Mouse (Mus musculus): ENCODE data around the gene Bst2. TPM values are rescaled to one million over a fixed set of nuclear protein-coding genes. Genes with fewer than 3 reads are reported as not detected.
A peak's percentile ranks its signal among the peaks of the same experiment; 100 is the strongest.

The Bst2 gene
- polyA plus RNA-seq (2015; fragmentation: Nextera tagmentation; extraction: Ambion mirVana), result 85.5 and 91.5 TPM in 2 replicates

- Histone ChIP-seq H3K27me3 (replicated peaks; ENCODE audit: control insufficient read depth, insufficient read depth, low read length) (no peaks in the 10 kb centered on the region), H3K9me3 (ENCODE audit: control insufficient read depth) (no peaks in the 10 kb centered on the region), H3K9ac (ENCODE audit: low read depth, low read length) (peak within 1 kb of the TSS; percentile 67), H3K4me1 (replicated peaks; ENCODE audit: control insufficient read depth, insufficient read depth, low read length) (0 out of 2 replicates have a peak, but pooled peaks cover 3% of the 10 kb centered on the region), H3K36me3 (ENCODE audit: control insufficient read depth, insufficient read depth) (no peaks in the 10 kb centered on the region), H3K27ac (ENCODE audit: low read depth, low read length) (peak within 1 kb of the TSS; percentile 93), H3K4me2 (replicated peaks; ENCODE audit: low read depth) (peak within 1 kb of the TSS; percentile 77), H3K4me3 (ENCODE audit: low read depth, low read length) (peak within 1 kb of the TSS; percentile 58)
- peak; percentile 50 for TF ChIP-seq CTCF (IDR thresholded peaks at IDR 0.05; ENCODE audit: low read depth)
- ATAC-seq, result peak; percentile 83
- WGBS, result 3% methylated on average over 37 of the region's 37 CpGs
These were observed at the start of gene Bst2 for GRCm38 (mm10) chr8:71537028-71537867. Gene Bst2 (minus strand): TSS chr8:71537456.

GRCm38 (mm10) chr8:71586891-71587290, 49.6 kb upstream of the Bst2 start:
- no peak for ATAC-seq
- H3K9ac ChIP-seq (ENCODE audit: low read depth, low read length), result no peak overlapping the region
- H3K27ac ChIP-seq (ENCODE audit: low read depth, low read length), result no peak overlapping the region
- H3K4me2 ChIP-seq (replicated peaks; ENCODE audit: low read depth), result no peak overlapping the region
- 84% methylated on average over 2 of the region's 2 CpGs for WGBS
- no peaks in the 10 kb centered on the region for H3K4me1 ChIP-seq (replicated peaks; ENCODE audit: control insufficient read depth, insufficient read depth, low read length)
- no peaks in the 10 kb centered on the region for H3K27me3 ChIP-seq (replicated peaks; ENCODE audit: control insufficient read depth, insufficient read depth, low read length)
- H3K36me3 ChIP-seq (ENCODE audit: control insufficient read depth, insufficient read depth), result peaks cover 17% of the 10 kb centered on the region; the same call in 1 of the 2 replicates
- peak; percentile 80 for TF ChIP-seq CTCF (IDR thresholded peaks at IDR 0.05; ENCODE audit: low read depth)
- H3K9me3 ChIP-seq (ENCODE audit: control insufficient read depth), result no peaks in the 10 kb centered on the region
- no peak overlapping the region for H3K4me3 ChIP-seq (ENCODE audit: low read depth, low read length)

DNA sequence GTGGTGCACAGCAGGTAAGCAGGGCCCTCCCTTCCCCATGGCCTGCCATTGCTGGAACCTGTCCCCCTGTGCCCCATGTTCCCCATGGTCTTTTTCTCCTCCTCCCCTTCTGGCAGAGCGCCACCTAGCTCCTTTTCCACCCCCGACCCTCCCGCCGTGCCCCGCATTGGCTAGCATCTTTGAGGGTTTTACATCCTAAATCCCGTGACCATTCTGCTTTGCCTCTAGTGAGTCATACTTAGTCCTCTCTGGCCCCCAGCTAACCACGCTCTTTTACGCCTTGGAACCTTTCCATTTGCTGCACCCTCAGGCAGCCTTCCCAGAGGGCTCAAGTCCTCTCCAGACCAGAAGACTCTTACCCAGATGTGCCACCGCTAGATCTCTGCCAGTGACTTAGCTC, 42.9 kb upstream of the Bst2 start:
- Histone ChIP-seq H3K4me2 (replicated peaks; ENCODE audit: low read depth) (no peak overlapping the region), H3K4me1 (replicated peaks; ENCODE audit: control insufficient read depth, insufficient read depth, low read length) (no peaks in the 10 kb centered on the region), H3K4me3 (ENCODE audit: low read depth, low read length) (no peak overlapping the region), H3K36me3 (ENCODE audit: control insufficient read depth, insufficient read depth) (peaks cover 9% of the 10 kb centered on the region; the same call in 1 of the 2 replicates), H3K9me3 (ENCODE audit: control insufficient read depth) (no peaks in the 10 kb centered on the region), H3K9ac (ENCODE audit: low read depth, low read length) (no peak overlapping the region), H3K27me3 (replicated peaks; ENCODE audit: control insufficient read depth, insufficient read depth, low read length) (no peaks in the 10 kb centered on the region), H3K27ac (ENCODE audit: low read depth, low read length) (no peak overlapping the region)
- 68% methylated on average over 9 of the region's 9 CpGs for WGBS
- no peak for ATAC-seq
- TF ChIP-seq CTCF (IDR thresholded peaks at IDR 0.05; ENCODE audit: low read depth), result no peak

- TF ChIP-seq CTCF (IDR thresholded peaks at IDR 0.05; ENCODE audit: low read depth), result no peak
- H3K27me3 ChIP-seq (replicated peaks; ENCODE audit: control insufficient read depth, insufficient read depth, low read length), result no peaks in the 10 kb centered on the region
- H3K4me3 ChIP-seq (ENCODE audit: low read depth, low read length), result no peak overlapping the region
- no peaks in the 10 kb centered on the region for H3K4me1 ChIP-seq (replicated peaks; ENCODE audit: control insufficient read depth, insufficient read depth, low read length)
- 91% methylated on average over 14 of the region's 14 CpGs for WGBS
- H3K4me2 ChIP-seq (replicated peaks; ENCODE audit: low read depth), result no peak overlapping the region
- peaks cover 3% of the 10 kb centered on the region; the same call in 1 of the 2 replicates for H3K36me3 ChIP-seq (ENCODE audit: control insufficient read depth, insufficient read depth)
- H3K9me3 ChIP-seq (ENCODE audit: control insufficient read depth), result no peaks in the 10 kb centered on the region
- H3K9ac ChIP-seq (ENCODE audit: low read depth, low read length), result no peak overlapping the region
- no peak overlapping the region for H3K27ac ChIP-seq (ENCODE audit: low read depth, low read length)
- no peak for ATAC-seq
These were observed 42.2 kb upstream of the Bst2 start for GRCm38 (mm10) chr8:71579476-71579875.

DNA sequence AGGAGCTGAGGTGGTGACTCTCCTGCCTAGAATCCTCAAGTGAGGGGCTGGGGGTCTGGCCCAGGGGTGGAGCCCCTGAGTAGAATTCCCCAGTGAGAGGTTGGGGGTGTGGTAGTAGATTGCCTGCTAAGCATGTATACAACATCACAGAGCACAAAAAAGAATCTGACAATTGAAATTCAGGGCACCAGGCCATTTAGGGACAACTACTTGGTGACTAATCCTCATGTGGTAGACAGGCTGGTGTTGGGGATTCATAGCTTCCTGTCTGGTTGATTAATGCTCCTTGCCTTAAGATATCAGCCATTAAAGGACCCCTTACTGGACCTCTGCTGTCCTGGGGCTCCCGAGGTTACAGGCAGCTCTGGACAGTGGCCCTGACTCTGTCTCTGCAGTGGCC, 41.8 kb upstream of the Bst2 start:
- no peaks in the 10 kb centered on the region for H3K4me1 ChIP-seq (replicated peaks; ENCODE audit: control insufficient read depth, insufficient read depth, low read length)
- no peak for TF ChIP-seq CTCF (IDR thresholded peaks at IDR 0.05; ENCODE audit: low read depth)
- WGBS, result 67% methylated on average over 1 of the region's 1 CpGs
- H3K27me3 ChIP-seq (replicated peaks; ENCODE audit: control insufficient read depth, insufficient read depth, low read length), result no peaks in the 10 kb centered on the region
- H3K27ac ChIP-seq (ENCODE audit: low read depth, low read length), result no peak overlapping the region
- no peak overlapping the region for H3K4me3 ChIP-seq (ENCODE audit: low read depth, low read length)
- H3K4me2 ChIP-seq (replicated peaks; ENCODE audit: low read depth), result no peak overlapping the region
- no peaks in the 10 kb centered on the region for H3K9me3 ChIP-seq (ENCODE audit: control insufficient read depth)
- H3K9ac ChIP-seq (ENCODE audit: low read depth, low read length), result no peak overlapping the region
- ATAC-seq, result no peak
- no peaks in the 10 kb centered on the region; the same call in 1 of the 2 replicates for H3K36me3 ChIP-seq (ENCODE audit: control insufficient read depth, insufficient read depth)

GRCm38 (mm10) chr8:71577856-71578387, 40.7 kb upstream of the Bst2 start:
- H3K4me2 ChIP-seq (replicated peaks; ENCODE audit: low read depth), result no peak overlapping the region
- H3K27ac ChIP-seq (ENCODE audit: low read depth, low read length), result no peak overlapping the region
- H3K9me3 ChIP-seq (ENCODE audit: control insufficient read depth), result no peaks in the 10 kb centered on the region
- no peaks in the 10 kb centered on the region; the same call in 1 of the 2 replicates for H3K36me3 ChIP-seq (ENCODE audit: control insufficient read depth, insufficient read depth)
- H3K27me3 ChIP-seq (replicated peaks; ENCODE audit: control insufficient read depth, insufficient read depth, low read length), result no peaks in the 10 kb centered on the region
- no peak for TF ChIP-seq CTCF (IDR thresholded peaks at IDR 0.05; ENCODE audit: low read depth)
- no peaks in the 10 kb centered on the region for H3K4me1 ChIP-seq (replicated peaks; ENCODE audit: control insufficient read depth, insufficient read depth, low read length)
- no peak overlapping the region for H3K9ac ChIP-seq (ENCODE audit: low read depth, low read length)
- no peak overlapping the region for H3K4me3 ChIP-seq (ENCODE audit: low read depth, low read length)
- no peak for ATAC-seq
- 68% methylated on average over 4 of the region's 4 CpGs for WGBS

Measured in intestine, postnatal 0 days (tissue).